Mouse (Mus musculus): ENCODE measurements around the gene Ptprm. TPM values are rescaled to one million over a fixed set of nuclear protein-coding genes. Genes with fewer than 3 reads are reported as not detected.

The Ptprm gene
- total RNA-seq, 2 experiments from 2014 or later: 35.7 to 39.5 TPM

Small RNA genes within 50 kb of the gene (microRNA-seq; reads per million reads assigned to microRNA genes)
- 0 to 0.85 reads per million in 2 experiments for gene Mir5709
